Mouse (Mus musculus): ENCODE data around the gene Inafm2. TPM values are rescaled to one million over a fixed set of nuclear protein-coding genes. Genes with fewer than 3 reads are reported as not detected.

Gene Inafm2
- total RNA-seq, 4 experiments from 2014 or later: 58.4 to 69.8 (median 63.7) TPM

- DNase-seq (ENCODE audit: low spot score in 2 of 2): no peak
These were observed 9.8 kb downstream of the Inafm2 start for GRCm38 (mm10) chr2:118755407-118755806.

DNA sequence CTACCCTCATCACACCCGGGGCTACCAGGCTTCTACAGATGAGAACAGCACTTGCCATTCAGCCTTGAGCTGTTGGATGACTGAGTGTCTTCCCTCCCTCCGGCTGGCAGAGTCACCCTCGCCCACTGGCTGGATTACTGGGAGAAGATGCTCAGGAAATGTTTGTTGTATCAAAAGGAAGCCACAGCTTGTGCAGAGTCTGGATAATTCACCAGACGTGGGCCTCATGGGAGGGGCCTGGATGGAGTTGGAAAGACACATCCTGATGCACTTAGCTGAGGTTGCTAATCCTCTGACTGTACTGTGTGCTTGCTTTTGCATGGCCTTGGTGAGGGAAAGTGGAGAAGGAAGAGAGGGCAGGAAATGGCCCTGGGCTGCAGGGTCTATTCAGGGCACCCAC, 10.5 kb downstream of the Inafm2 start:
- DNase-seq (ENCODE audit: low spot score in 2 of 2): peak in 1 of 2 experiments; percentile 49

DNA sequence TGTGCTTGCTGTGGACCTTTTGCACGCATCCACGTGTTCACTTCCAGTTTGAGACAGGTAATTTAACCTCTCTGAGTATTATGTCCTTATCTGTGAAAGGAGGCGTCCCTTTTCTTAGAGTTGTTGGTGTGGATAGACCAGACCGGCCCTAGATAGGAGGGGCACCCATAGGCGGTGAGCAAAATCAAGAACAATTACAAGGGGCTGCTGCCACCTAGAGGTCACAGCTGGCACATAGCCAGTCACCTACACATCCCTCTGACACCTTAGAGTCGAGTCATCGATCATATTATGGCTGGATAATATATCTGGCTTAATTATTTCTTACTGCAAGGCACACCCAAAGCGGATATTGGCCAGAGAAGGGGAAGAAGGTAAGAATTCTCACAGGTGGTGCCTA, 14.3 kb downstream of the Inafm2 start:
- no peak for DNase-seq (ENCODE audit: low spot score in 2 of 2)

GRCm38 (mm10) chr2:118760311-118761025, 14.9 kb downstream of the Inafm2 start:
- DNase-seq (ENCODE audit: low spot score in 2 of 2): no peak

GRCm38 (mm10) chr2:118761358-118761757, 15.8 kb downstream of the Inafm2 start:
- no peak for DNase-seq (ENCODE audit: low spot score in 2 of 2)

- DNase-seq (ENCODE audit: low spot score in 2 of 2): peak; percentile 87
These were observed 16.6 kb downstream of the Inafm2 start, which contains the start of gene Ccdc9b for GRCm38 (mm10) chr2:118761906-118762783. TSS of gene Ccdc9b (minus strand) at chr2:118762661.

GRCm38 (mm10) chr2:118762784-118763148, 17.2 kb downstream of the Inafm2 start:
- no peak for DNase-seq (ENCODE audit: low spot score in 2 of 2)

GRCm38 (mm10) chr2:118763469-118763868, 17.9 kb downstream of the Inafm2 start:
- peak; percentile 72 to 75 for DNase-seq (ENCODE audit: low spot score in 2 of 2)

GRCm38 (mm10) chr2:118764094-118764831, 18.7 kb downstream of the Inafm2 start:
- DNase-seq (ENCODE audit: low spot score in 2 of 2): peak in 1 of 2 experiments; percentile 62

DNA sequence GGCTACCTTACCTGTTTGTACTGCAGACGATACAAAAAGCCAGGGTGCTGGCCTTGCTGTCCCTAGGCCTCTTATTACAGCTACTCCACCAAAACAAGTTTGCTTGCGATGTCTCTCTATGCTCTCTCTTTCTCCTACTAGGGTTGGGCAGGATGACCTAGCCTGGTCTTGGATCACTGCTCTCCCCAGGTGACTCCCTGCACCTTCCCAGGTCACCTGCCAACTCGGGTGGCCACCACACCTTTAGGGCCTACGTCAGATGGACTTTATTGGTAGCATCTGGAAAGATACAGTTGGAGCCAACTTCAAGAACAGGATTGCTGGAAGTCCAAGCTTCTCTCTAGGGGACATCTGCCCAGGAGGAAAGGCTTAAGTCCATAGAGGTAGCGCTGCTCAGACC, 19.3 kb downstream of the Inafm2 start:
- no peak for DNase-seq (ENCODE audit: low spot score in 2 of 2)

GRCm38 (mm10) chr2:118766041-118767033, 20.8 kb downstream of the Inafm2 start:
- no peak for DNase-seq (ENCODE audit: low spot score in 2 of 2)

- DNase-seq (ENCODE audit: low spot score in 2 of 2): no peak
These were observed 26.8 kb downstream of the Inafm2 start, which contains the start of gene Phgr1 for GRCm38 (mm10) chr2:118772158-118772874. TSS of gene Phgr1 (plus strand) at chr2:118772769.

DNA sequence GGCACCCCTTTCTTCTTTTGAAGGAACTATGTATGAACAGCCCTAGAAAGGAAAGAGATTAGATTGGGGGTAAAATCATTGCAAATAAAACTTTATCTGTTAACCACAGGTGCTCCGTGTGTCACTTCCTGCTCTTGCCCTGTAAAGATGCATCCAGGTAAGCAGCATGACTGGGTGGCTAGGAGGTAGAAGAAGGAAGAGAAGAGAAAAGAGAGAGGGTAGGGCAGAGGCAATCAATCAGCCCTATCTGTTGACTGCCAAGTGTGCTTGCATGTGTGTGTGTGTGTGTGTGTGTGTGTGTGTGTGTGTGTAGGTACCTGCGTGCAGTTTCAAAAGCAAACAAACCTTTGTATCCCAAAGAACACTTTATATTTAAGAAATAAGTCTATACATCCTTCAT, 29.0 kb downstream of the Inafm2 start:
- no peak for DNase-seq (ENCODE audit: low spot score in 2 of 2)

GRCm38 (mm10) chr2:118775396-118775795, 29.8 kb downstream of the Inafm2 start:
- DNase-seq (ENCODE audit: low spot score in 2 of 2): no peak

DNA sequence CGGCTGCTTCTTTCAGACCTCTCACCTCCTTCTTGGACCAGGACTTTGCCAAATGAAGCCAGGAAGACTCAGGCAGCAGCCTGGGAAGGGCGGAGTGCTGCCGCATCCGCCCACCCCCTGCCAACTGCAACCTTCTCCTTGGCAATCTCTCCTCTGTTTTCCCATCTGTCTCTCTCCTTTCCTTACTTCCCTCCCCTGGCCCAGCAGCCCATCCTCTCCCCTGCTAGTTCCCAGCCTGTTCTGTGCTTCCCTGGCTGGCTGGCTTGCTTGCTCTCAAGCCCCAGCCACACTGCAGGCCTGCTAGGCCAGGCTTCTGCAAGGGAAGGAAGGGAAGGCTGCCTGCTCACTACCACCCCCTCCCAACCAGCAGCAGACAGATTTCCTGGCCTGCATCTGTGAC, 30.3 kb downstream of the Inafm2 start:
- DNase-seq (ENCODE audit: low spot score in 2 of 2): peak; percentile 72 to 76

DNA sequence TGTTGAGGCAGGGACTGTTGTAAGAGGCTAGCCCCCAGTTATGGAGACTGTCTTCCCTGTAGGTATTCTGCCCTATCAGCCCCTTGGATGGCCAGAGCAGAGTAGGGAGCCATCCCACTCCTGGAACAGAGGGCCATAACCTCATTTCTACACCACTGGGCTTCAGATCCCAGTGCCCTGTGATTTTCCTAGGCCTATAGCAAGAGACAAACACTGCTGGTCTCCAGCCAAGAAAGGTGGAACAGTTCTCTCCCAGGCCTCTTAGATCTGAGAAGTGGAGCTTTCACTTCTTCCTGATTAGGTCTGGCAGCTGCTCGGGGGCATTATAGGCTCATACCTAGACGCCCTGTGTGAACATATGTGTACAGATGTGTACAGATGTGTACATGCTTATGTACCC, 30.7 kb downstream of the Inafm2 start:
- DNase-seq (ENCODE audit: low spot score in 2 of 2): no peak

GRCm38 (mm10) chr2:118778418-118778817, 32.9 kb downstream of the Inafm2 start:
- no peak for DNase-seq (ENCODE audit: low spot score in 2 of 2)

DNA sequence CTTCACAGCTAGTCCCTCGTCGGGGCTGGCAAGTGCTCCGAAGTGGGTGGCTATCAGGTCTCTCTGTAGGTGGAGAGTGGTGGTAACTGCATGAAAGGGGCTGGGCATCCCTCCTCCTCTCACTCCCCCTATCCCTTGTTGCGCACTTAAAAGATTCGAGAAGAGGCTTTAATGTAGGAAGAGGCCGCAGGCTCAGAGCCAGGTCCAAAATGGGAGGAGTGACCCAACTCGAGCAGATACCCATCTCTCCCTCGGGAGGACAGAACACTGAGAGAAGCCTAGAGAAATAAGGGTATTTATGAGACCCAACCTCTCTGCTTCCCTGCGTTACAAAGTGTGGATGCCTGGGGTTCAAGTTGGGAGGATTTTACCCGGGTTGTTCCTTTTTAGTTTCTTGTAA, 33.5 kb downstream of the Inafm2 start:
- no peak for DNase-seq (ENCODE audit: low spot score in 2 of 2)

- peak; percentile 92 to 95 for DNase-seq (ENCODE audit: low spot score in 2 of 2)
These were observed 34.2 kb downstream of the Inafm2 start, which contains the start of gene Disp2 for GRCm38 (mm10) chr2:118779504-118780480. TSS of gene Disp2 (plus strand) at chr2:118779719.

All from layer of hippocampus, adult 8-10 months (tissue).